Mouse (Mus musculus) spleen, embryonic (tissue): ENCODE data around the gene Calr4.

Experiments used
- CTCF ChIA-PET: fragments of 350-600 bp; sonication (Branson Sonifier 250); formaldehyde crosslinking; loops from one replicate; lab custom pipeline; 2022; lab: Charles Lee

Calr4 gene

GRCm38 (mm10) chr4:109279689-109280458, 45.6 kb downstream of the Calr4 start, which contains the start of gene Eps15:
TSS of gene Eps15 (plus strand) at chr4:109280268.
- CTCF ChIA-PET = interaction anchor here (0.7 kb wide), 1 partner anchor 98 kb away, joined by 24 read pairs; no protein-coding TSS in a partner anchor

- CTCF ChIA-PET = no interaction called here
Observed at GRCm38 (mm10) chr4:109280459-109281160, 46.3 kb downstream of the Calr4 start.

GRCm38 (mm10) chr4:109281161-109281560, 46.9 kb downstream of the Calr4 start:
- CTCF ChIA-PET = no interaction called here

GRCm38 (mm10) chr4:109281946-109282345, 47.7 kb downstream of the Calr4 start:
- CTCF ChIA-PET = no interaction called here

DNA sequence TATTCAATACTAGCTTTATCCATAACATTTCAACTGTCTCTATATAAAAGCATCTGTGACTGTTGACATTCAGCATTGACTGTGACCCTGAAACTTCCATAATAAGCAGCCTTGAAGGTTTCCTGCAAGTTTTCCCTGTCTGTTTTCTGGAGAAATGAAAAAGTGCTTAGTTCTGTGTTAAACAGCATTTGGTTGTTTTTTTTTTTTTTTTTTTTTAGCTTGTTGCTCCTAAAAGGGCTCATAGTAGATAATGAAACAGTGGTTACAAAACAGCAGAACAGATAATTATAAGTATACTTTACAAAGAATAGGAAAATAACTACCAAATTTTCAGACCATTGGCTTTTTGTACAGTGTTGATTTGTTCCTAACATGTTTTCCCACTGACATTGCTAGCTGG, 60.3 kb downstream of the Calr4 start:
- CTCF ChIA-PET = no interaction called here

- CTCF ChIA-PET = interaction anchor here (0.5 kb wide), 1 partner anchor 80 kb away, joined by 3 read pairs; no protein-coding TSS in a partner anchor
Observed at GRCm38 (mm10) chr4:109296510-109296909, 62.2 kb downstream of the Calr4 start.

DNA sequence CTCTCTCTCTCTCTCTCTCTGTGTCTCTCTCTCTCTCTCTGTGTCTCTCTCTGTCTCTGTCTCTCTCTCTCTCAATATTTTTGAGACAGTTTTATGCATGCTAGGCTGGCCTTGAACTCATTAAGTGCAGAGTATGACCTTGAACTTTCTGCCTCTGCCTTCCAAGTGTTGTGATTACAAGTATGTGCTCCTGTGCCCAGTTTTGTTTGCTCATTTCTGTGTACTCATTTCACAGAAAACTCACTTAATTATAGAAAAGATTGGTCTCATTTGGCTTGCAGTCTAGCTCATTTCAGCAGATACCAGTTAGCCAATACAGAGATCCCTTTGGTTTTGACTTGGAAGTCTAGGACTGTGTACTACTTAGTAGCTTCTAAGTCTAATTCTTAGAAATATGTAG, 64.9 kb downstream of the Calr4 start:
- CTCF ChIA-PET = interaction anchor here (0.7 kb wide), 1 partner anchor 30 kb away, joined by 3 read pairs; no protein-coding TSS in a partner anchor
